Mouse (Mus musculus) CH12.LX (cell line): ENCODE results near the gene Kif1c.

ENCODE experiments used
- CHD1 ChIP-seq: IDR thresholded peaks from 2 replicates; pipeline ENCODE4 v1.6.1; 2012; ENCODE audit warnings: low read depth, low read length, improper control_type of control experiment, inconsistent platforms
- CHD2 ChIP-seq: IDR thresholded peaks from 2 replicates; pipeline ENCODE4 v1.6.1; 2011; ENCODE audit warnings: low read length, improper control_type of control experiment
- CTCF ChIP-seq, 2 experiments: IDR thresholded peaks in 1 of 2; conservative IDR thresholded peaks in 1 of 2; 2 replicates each; pipeline ENCODE4 v1.5.1; 2011 to 2012; ENCODE audit warnings: low read depth in 2 of 2, low read length in 2 of 2, improper control_type of control experiment in 1 of 2, inconsistent platforms in 1 of 2, mild to moderate bottlenecking in 1 of 2, moderate library complexity in 1 of 2
- E2F4 ChIP-seq: IDR thresholded peaks from 2 replicates; pipeline ENCODE4 v1.6.1; 2011; ENCODE audit warnings: low read depth, low read length, improper control_type of control experiment; ENCODE audit not compliant: insufficient replicate concordance
- EP300 ChIP-seq: IDR thresholded peaks from 2 replicates; pipeline ENCODE4 v1.6.1; 2011; ENCODE audit warnings: low read length, improper control_type of control experiment
- KAT2A ChIP-seq: IDR thresholded peaks from 2 replicates; pipeline ENCODE4 v1.6.1; 2012; ENCODE audit warnings: low read length, improper control_type of control experiment, inconsistent platforms; ENCODE audit not compliant: insufficient replicate concordance
- MAZ ChIP-seq: IDR thresholded peaks from 2 replicates; pipeline ENCODE4 v1.6.1; 2012; ENCODE audit warnings: low read depth, mild to moderate bottlenecking, inconsistent platforms, low read length, improper control_type of control experiment, moderate library complexity
- NRF1 ChIP-seq: IDR thresholded peaks from 2 replicates; pipeline ENCODE4 v1.6.1; 2014; ENCODE audit warnings: low read depth, mild to moderate bottlenecking, inconsistent platforms, low read length, improper control_type of control experiment, moderate library complexity
- PAX5 ChIP-seq: IDR thresholded peaks from 2 replicates; pipeline ENCODE4 v1.6.1; 2012; ENCODE audit warnings: low read length, inconsistent platforms, mixed read lengths
- POLR2A ChIP-seq: IDR thresholded peaks from 2 replicates; pipeline ENCODE4 v1.6.1; 2011; ENCODE audit warnings: low read depth, mild to moderate bottlenecking, improper control_type of control experiment, low read length

- no peak for TF ChIP-seq EP300
- no peak for TF ChIP-seq POLR2A
- no peak for TF ChIP-seq PAX5
- TF ChIP-seq CTCF (conservative IDR thresholded peaks at IDR 0.05 in 1 of 2, IDR thresholded peaks at IDR 0.05 in 1 of 2; ENCODE audit: low read depth in 2 of 2, low read length in 2 of 2) = no peak
- no peak for TF ChIP-seq MAZ
- no peak for TF ChIP-seq E2F4
- TF ChIP-seq CHD1 = no peak
- TF ChIP-seq CHD2 = no peak
- no peak for TF ChIP-seq NRF1
- no peak for TF ChIP-seq KAT2A
Observed at GRCm38 (mm10) chr11:70667271-70668150, 32.8 kb upstream of the Kif1c start.
